Mouse (Mus musculus) heart, postnatal 25 days (tissue): ENCODE results near the gene Mapk6. TPM values are rescaled to one million over a fixed set of nuclear protein-coding genes. Genes with fewer than 3 reads are reported as not detected.
"Not testable (repeated sequence)": the region's sequence is repeated elsewhere in the genome, so short reads cannot be mapped to it uniquely, and the experiment has no call there.

Source experiments
- DNase-seq: peaks from one replicate; pipeline ENCODE4 v3.0.0; 2022; ENCODE audit warnings: low spot score
- intact Hi-C: fragments of 180-260 bp; cut with DNase I; formaldehyde crosslinking; loops from one replicate; pipeline ENCODE4 v1.15.1; 2025
- total RNA-seq, 2 experiments: library from RNA; stranded (reverse); gene quantifications; 2 replicates each; pipeline ENCODE4 v1.2.3; 2021

Mapk6 gene
- 10 to 100 TPM; 30.9 to 31.0 TPM for total RNA-seq

DNA sequence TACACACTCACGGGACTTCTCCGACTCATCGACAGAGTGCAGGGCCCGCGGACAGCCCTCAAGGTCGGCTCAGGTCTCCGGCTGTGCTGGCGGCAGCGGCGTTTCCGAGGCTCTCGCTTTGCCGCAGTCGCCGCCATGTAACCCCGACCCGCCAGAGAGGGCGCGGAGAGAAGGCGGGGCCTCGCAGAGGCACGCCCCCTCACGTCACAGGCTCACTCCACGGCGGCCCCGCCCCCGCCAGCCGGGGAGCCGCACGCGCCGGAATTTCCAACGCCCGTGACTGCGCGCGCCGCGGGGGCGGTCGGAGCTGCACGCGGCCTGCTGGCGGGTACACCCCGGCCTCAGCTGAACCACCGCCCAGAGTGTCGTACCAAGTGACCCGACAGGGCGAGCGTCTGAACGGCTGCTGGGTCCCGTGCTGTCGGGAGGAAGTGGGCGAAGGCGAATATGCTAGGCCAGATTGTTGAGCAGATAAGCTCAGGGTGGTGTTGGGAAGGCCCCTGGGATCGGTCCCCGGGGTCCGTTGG is at the start of gene Mapk6:
TSS of gene Mapk6 (minus strand) at position 154 of the 527 bp plus-strand sequence.
- intact Hi-C loops = loop anchor here (2.0 kb wide), 1 partner anchor 31 kb away; the partner anchor contains the start of gene Leo1
- peak; percentile 97 for DNase-seq

DNA sequence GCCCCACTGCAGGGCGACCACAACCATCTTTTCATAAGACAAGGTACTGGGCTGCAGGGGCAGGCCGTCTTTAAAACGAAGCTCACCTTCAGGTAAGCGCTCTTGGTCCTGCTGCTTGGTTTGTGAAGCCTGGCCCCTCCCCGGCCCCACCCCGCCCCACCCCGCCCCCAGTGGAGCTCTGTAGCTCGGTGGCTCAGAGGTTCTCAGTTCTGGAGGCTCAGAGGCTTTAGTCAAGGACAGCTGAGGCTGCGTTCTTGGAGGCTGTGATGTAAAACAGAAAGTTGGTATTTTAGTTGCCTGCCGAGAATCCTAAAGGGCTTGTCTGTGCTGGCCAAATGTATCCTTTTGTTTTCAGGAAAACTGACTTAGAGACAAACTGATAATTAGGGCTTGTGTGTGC is 45.9 kb upstream of the Mapk6 start:
- no peak for DNase-seq
- intact Hi-C loops = no loop called here

GRCm38 (mm10) chr9:75453994-75454393 is 44.2 kb upstream of the Mapk6 start:
- intact Hi-C loops = no loop called here

DNA sequence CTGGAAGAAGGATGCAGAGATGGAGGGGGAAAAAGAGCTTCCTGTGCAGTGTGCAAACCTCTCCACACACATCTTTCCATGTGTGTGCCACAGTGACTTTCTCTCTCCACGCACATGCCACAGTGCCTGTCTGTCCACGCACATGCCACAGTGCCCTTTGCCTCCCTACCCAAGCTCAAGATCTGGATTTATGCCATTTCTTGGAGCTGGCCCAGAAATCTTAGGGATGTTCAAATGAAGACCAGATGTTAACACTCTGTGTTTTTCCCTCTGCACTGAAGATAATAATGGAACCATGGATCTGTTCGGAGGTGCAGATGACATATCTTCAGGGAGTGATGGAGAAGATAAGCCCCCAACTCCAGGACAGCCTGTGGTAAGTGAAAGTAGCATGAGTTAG is 38.2 kb upstream of the Mapk6 start:
- intact Hi-C loops = no loop called here
- no peak for DNase-seq

More at GRCm38 (mm10) chr9:75453994-75454393, 44.2 kb upstream of the Mapk6 start:
- DNase-seq = no peak

DNA sequence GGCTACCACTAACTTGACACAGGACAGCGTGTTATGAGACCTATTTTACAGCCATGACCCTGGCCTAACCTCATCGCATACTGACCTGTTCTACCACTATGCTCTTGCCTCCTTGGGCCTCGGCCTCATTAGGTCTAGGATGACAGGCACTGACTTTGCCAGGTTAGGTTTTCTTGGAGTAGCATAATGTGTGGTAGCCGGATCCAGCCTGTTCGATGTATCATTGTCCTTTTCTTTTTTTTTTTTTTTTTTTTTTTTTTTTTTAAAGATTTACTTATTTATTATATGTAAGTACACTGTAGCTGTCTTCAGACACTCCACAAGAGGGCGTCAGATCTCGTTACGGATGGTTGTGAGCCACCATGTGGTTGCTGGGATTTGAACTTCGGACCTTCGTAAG is 36.8 kb upstream of the Mapk6 start:
- not testable (repeated sequence) for DNase-seq

GRCm38 (mm10) chr9:75444981-75445380 is 35.2 kb upstream of the Mapk6 start:
- no peak for DNase-seq
- intact Hi-C loops = loop anchor here (5.0 kb wide), 1 partner anchor 72 kb away; no protein-coding TSS in a partner anchor

More for the DNA sequence above, 36.8 kb upstream of the Mapk6 start:
- intact Hi-C loops = not testable (repeated sequence)

DNA sequence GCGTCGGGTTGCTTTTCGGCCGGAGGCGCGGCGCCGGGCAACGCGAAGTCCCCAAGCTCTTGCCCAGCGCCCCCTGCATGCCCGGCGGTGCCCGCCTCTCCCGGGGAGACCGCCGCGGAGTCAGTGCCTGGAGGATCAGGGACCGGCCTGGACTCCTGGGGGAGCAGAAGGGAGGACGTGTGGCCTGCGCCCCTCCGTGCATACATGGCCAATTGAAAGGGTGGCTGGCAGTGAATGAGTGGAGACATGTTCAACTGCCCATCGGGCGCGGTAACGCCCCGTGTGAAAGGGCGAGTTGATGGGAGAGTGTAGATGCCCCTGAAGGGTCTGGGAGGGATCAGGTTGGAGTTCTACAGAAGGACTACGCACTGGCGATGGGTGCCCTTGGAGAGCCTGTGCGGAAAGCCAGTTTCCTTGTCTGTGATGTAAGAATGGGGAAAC is 31.9 kb upstream of the Mapk6 start:
- intact Hi-C loops = loop anchor here (2.0 to 5.0 kb wide), 2 partner anchors 31 to 76 kb away; partner anchors contain the start of gene Mapk6
- no peak for DNase-seq

GRCm38 (mm10) chr9:75440796-75441666 is 31.2 kb upstream of the Mapk6 start, which contains the start of gene Leo1:
Gene Leo1 (plus strand): TSS chr9:75441524.
- intact Hi-C loops = loop anchor here (2.0 to 5.0 kb wide), 2 partner anchors 30 to 76 kb away; partner anchors contain the start of gene Mapk6
- DNase-seq = peak; percentile 76

GRCm38 (mm10) chr9:75437653-75438385 is 28.0 kb upstream of the Mapk6 start:
- intact Hi-C loops = loop anchor here (2.0 kb wide), 1 partner anchor 75 kb away; no protein-coding TSS in a partner anchor
- no peak for DNase-seq

GRCm38 (mm10) chr9:75435918-75436317 is 26.1 kb upstream of the Mapk6 start:
- intact Hi-C loops = loop anchor here (2.0 kb wide), 1 partner anchor 73 kb away; no protein-coding TSS in a partner anchor
- DNase-seq = peak; percentile 84

DNA sequence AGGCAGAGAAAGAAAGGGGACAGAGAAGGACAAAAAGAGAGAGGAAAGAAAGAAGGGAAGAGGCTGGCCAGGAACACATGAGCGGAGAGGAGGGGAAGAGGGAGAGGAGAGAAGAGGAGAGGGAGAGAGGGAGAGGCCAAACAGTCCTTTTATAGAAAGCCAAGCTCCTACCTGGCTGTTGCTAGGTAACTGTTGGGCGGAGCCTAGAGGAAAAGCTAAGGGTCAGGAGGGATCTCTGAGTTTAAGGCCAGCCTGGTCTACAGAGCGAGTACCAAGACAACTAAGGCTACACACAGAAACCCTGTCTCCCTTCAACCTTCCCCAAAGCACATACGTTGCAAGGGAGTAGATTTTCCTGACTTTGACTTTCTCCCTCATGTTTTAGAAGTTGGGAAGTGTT is 25.5 kb upstream of the Mapk6 start:
- intact Hi-C loops = no loop called here
- no peak for DNase-seq

GRCm38 (mm10) chr9:75434872-75435271 is 25.1 kb upstream of the Mapk6 start:
- intact Hi-C loops = no loop called here

GRCm38 (mm10) chr9:75434172-75434793 is 24.5 kb upstream of the Mapk6 start:
- intact Hi-C loops = no loop called here
- DNase-seq = peak; percentile 52

More at GRCm38 (mm10) chr9:75434872-75435271, 25.1 kb upstream of the Mapk6 start:
- no peak for DNase-seq

GRCm38 (mm10) chr9:75432694-75433093 is 22.9 kb upstream of the Mapk6 start:
- intact Hi-C loops = no loop called here

DNA sequence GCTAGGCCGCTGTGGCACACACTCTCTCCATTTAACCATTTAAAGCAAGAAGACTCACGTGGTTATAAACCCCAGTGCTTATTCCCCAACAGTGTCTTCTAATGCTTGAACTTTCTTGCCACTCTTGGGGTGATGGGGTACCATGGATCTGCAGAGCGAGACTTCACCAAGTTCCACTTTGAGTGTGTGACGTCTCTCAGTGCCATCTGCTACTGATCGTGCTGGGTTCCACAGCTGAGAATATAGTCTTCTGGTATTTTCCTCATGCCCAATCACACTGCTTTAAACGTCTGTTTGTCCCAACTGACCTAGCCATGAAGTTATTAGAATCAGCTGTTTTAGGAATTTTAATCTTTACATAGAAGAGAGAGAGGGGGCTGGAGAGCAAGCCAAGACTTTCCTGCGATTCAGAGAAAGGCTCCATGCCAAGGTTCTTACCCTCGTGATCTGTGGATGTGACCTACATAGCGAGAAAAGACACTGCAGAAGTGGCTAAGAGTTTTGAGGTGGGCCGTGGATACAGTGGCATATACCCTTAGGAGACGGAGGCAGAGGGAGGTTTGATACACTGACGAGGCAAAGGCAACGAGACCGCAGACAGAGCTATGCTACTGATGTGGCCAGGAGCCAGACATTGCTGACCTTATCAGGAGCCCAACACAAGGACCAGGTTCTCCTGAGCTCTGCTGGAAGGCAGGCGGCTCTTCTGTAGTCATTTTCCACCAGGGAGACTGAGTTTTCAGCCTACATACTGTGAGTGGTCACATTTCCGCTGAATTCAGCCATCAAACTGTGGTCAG is 21.2 kb upstream of the Mapk6 start:
- DNase-seq = no peak
- intact Hi-C loops = no loop called here

More at GRCm38 (mm10) chr9:75432694-75433093, 22.9 kb upstream of the Mapk6 start:
- DNase-seq = no peak

DNA sequence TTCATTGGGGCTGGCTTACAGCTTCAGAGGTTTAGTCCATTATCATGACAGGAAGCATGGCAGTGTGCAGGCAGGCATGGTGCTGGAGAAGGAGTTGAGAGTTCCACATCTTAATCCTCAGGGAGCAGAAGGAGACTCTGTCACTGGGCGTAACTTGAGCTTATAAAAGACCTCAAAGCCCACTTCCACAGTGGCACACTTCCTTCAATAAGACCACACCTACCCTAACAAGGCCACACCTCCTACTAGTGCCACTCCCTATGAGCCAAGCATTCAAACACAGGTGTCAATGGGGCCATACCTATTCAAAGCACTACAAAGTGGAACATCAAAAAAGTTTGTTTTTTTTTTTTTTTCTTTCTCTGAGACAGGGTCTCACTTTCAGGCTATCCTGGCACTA is 19.9 kb upstream of the Mapk6 start:
- intact Hi-C loops = no loop called here
- no peak for DNase-seq

DNA sequence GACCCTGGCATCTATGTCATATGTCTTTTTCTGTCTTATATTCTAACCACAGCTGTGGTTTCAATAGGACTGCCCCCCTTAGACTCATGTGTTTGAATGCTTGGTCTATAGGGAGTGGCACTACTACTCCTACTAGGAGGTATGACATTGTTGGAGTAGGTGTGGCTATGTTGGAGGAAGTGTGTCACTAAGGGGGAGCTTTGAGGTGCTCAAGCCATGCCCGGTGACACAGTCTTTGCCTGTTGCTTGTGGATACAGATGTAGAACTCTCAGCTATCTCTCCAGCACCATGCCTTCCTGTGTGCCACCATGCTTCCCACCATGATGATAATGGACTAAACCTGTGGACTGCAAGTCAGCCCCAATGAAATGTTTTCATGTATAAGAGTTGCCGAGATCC is 19.2 kb upstream of the Mapk6 start:
- intact Hi-C loops = no loop called here
- no peak for DNase-seq

- intact Hi-C loops = no loop called here
- DNase-seq = no peak
Observed at GRCm38 (mm10) chr9:75428274-75428600, 18.4 kb upstream of the Mapk6 start.
